Mouse (Mus musculus) liver, embryonic 14.5 days (tissue): ENCODE results near the gene Rbms3.

Experiments used
- CTCF ChIP-seq: IDR thresholded peaks from 2 replicates; pipeline ENCODE4 v1.5.1; 2016; ENCODE audit warnings: antibody characterized with exemption, low read depth, control low read depth
- EP300 ChIP-seq: IDR thresholded peaks from 2 replicates; pipeline ENCODE4 v1.6.1; 2016; ENCODE audit warnings: antibody characterized with exemption, low read depth

DNA sequence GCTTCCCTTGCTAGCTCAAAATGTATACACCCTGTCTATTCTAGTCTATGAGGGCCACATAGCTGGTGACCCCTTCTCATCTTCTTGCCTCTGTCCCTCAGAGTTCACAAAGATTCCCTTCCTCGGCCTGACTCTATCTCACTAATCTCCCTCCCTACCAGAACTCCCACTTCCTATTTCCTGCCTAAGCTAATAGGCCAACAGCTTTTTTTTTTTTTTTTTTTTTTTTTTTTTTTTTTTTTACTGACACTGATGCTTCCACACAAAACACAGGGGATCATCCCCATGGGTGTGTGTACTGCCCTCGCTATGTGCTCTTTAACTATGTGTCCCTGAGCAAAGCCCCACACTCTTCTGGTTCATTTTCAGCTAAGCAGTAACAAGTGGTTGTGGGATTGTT, 1060.0 kb downstream of the Rbms3 start:
- TF ChIP-seq EP300 (no peak), CTCF (no peak)
